Mouse (Mus musculus) right cerebral cortex, adult 2 months (tissue): ENCODE measurements around the gene Cs.
"Not testable (repeated sequence)": the region's sequence is repeated elsewhere in the genome, so short reads cannot be mapped to it uniquely, and the experiment has no call there.

ENCODE experiments used
- DNase-seq, 2 experiments: peaks; one replicate each; pipeline ENCODE4 v3.0.0; 2021 to 2022; ENCODE audit warnings: low spot score in 2 of 2

The Cs gene

GRCm38 (mm10) chr10:128337306-128338181 lies at the start of gene Cs:
TSS of gene Cs (plus strand) at chr10:128337734.
- DNase-seq, result peak; percentile 93 to 96

- DNase-seq, result not testable (repeated sequence)
Measured at GRCm38 (mm10) chr10:128290594-128290993, 46.9 kb upstream of the Cs start.

- no peak for DNase-seq
Measured at GRCm38 (mm10) chr10:128296370-128297090, 41.0 kb upstream of the Cs start.

GRCm38 (mm10) chr10:128297221-128297620 lies 40.3 kb upstream of the Cs start:
- DNase-seq, result no peak

- DNase-seq, result no peak
Measured at GRCm38 (mm10) chr10:128297622-128298021, 39.9 kb upstream of the Cs start.

- no peak for DNase-seq
Measured at GRCm38 (mm10) chr10:128298243-128298642, 39.3 kb upstream of the Cs start.

GRCm38 (mm10) chr10:128298702-128299171 lies 38.8 kb upstream of the Cs start, which contains the start of gene Il23a:
TSS of gene Il23a (minus strand) at chr10:128298752.
- no peak for DNase-seq

GRCm38 (mm10) chr10:128302357-128302756 lies 35.2 kb upstream of the Cs start:
- DNase-seq, result no peak

- no peak for DNase-seq
Measured at GRCm38 (mm10) chr10:128302785-128303125, 34.8 kb upstream of the Cs start.

- DNase-seq, result peak; percentile 100
Measured at GRCm38 (mm10) chr10:128303126-128304021, 34.2 kb upstream of the Cs start, which contains the start of gene Pan2. TSS of gene Pan2 (plus strand) at chr10:128303335.

- DNase-seq, result no peak
Measured at GRCm38 (mm10) chr10:128309654-128310053, 27.9 kb upstream of the Cs start.

GRCm38 (mm10) chr10:128310177-128310576 lies 27.4 kb upstream of the Cs start:
- no peak for DNase-seq

- DNase-seq, result no peak
Measured at GRCm38 (mm10) chr10:128310902-128311301, 26.6 kb upstream of the Cs start.

- no peak for DNase-seq
Measured at GRCm38 (mm10) chr10:128315578-128315977, 22.0 kb upstream of the Cs start.

- DNase-seq, result no peak
Measured at GRCm38 (mm10) chr10:128321641-128322040, 15.9 kb upstream of the Cs start.

- DNase-seq, result peak; percentile 82 to 92
Measured at GRCm38 (mm10) chr10:128322141-128323108, 15.1 kb upstream of the Cs start, which contains the start of gene Cnpy2. TSS of gene Cnpy2 (plus strand) at chr10:128322459.

GRCm38 (mm10) chr10:128323516-128323915 lies 14.0 kb upstream of the Cs start:
- DNase-seq, result no peak

- peak in 1 of 2 experiments; percentile 24 for DNase-seq
Measured at GRCm38 (mm10) chr10:128326825-128327224, 10.7 kb upstream of the Cs start.

- no peak for DNase-seq
Measured at GRCm38 (mm10) chr10:128327610-128328009, 9.9 kb upstream of the Cs start.
